Mouse (Mus musculus): Measurements from ENCODE around the gene Nkx2-3. TPM values are rescaled to one million over a fixed set of nuclear protein-coding genes. Genes with fewer than 3 reads are reported as not detected.

Nkx2-3 gene
- polyA plus RNA-seq, 1 experiment from 2014 or later, result not detected

DNA sequence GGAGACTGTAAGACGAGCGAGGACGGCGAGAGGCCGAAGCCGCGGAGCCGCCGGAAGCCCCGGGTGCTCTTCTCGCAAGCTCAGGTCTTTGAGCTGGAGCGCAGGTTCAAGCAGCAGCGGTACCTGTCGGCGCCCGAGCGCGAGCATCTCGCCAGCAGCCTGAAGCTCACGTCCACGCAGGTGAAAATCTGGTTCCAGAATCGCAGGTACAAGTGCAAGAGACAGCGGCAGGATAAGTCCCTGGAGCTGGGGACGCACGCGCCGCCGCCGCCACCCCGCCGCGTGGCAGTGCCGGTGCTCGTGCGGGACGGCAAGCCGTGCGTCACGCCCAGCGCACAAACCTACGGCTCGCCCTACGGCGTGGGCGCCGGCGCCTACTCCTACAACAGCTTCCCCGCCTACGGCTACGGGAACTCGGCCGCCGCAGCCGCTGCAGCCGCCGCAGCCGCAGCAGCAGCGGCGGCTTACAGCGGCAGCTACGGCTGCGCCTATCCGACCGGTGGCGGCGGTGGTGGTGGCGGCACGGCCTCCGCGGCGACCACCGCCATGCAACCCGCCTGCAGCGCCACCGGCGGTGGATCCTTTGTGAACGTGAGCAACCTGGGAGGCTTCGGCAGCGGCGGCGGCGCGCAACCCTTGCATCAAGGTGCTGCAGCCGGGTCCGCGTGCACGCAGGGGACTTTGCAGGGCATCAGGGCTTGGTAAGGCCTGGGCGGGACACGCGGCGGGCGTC, 2.4 kb downstream of the Nkx2-3 start:
- H3K4me1 ChIP-seq (replicated peaks), result peaks cover 42% of the 10 kb centered on the region
- no peak overlapping the region for H3K9ac ChIP-seq
- ATAC-seq (ENCODE audit: insufficient number of reproducible peaks, low FRiP score), result no peak
- no peaks in the 10 kb centered on the region for H3K36me3 ChIP-seq
- under 1% methylated on average over 92 of the region's 92 CpGs for WGBS
- H3K9me3 ChIP-seq (replicated peaks), result no peaks in the 10 kb centered on the region
- peak overlapping the region; percentile 45 for H3K4me3 ChIP-seq
- H3K4me2 ChIP-seq, result peak overlapping the region; percentile 71
- no peak overlapping the region for H3K27ac ChIP-seq (ENCODE audit: poor library complexity, severe bottlenecking)
- peaks cover 98% of the 10 kb centered on the region for H3K27me3 ChIP-seq (replicated peaks)

DNA sequence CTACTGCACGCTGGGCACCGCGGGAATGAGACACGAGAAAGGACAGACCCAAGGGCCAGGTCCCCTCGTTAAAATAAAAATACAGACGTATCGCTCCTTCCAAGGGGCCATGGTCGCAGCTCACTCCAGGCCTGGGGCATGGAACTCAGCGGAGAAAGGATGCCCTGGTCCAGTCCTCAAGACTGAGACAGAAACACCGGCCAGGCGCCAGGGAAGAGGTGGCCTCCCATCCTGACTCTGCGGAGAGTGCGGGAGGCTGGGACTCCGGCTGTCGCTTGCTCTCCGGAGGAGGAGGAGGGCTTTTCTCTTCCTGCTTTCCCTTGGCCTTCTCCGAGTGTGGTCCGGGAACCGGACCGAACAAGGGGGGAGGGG, 2.9 kb downstream of the Nkx2-3 start:
- Histone ChIP-seq H3K27ac (ENCODE audit: poor library complexity, severe bottlenecking) (no peak overlapping the region), H3K36me3 (no peaks in the 10 kb centered on the region), H3K4me1 (replicated peaks) (peaks cover 42% of the 10 kb centered on the region), H3K9me3 (replicated peaks) (no peaks in the 10 kb centered on the region), H3K27me3 (replicated peaks) (peaks cover 98% of the 10 kb centered on the region), H3K9ac (no peak overlapping the region), H3K4me2 (peak overlapping the region; percentile 71), H3K4me3 (peak overlapping the region; percentile 45)
- WGBS, result under 1% methylated on average over 20 of the region's 20 CpGs
- no peak for ATAC-seq (ENCODE audit: insufficient number of reproducible peaks, low FRiP score)

DNA sequence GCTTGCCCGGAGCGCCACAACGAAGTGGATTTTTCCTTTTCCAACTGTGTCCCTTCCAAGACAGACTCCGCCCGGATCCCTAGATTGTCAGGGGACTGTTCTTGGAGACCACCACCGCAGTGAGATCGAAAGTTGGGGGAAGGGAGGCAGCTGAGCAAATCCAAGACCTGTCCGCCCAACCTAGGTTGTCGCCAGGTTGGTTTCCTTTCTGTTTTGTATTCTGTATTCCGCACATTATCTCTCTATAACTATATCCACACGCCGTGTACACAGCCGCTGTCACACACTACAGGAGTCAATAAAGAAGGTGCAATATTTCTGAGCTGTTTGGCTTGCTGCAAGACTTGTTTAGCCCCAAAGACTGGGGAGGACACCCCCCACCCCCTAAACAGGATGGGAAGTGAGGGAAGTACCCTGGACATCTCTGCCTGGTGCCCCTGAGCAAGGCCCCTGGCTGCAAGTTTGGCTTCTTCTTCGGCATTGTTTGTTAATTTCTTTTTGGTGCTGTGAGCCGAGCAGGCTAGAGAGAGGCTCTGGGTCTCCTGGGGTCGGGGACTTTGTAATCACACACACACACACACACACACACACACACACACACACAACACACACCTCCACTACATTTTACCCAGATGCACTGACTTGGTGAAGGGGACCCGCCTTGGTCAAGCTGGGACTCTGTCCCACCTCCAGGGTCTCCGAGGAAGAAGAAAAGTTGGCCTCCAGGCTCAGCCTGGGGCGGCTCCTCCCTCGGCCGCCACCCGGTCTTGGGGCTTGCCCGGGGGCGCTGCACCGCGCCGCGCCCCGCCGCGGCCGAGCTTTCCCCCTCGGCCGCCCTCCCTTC, 3.7 kb downstream of the Nkx2-3 start:
- H3K9ac ChIP-seq, result peak overlapping the region; percentile 4; the same call in 1 of the 2 replicates
- H3K4me1 ChIP-seq (replicated peaks), result peaks cover 35% of the 10 kb centered on the region
- H3K9me3 ChIP-seq (replicated peaks), result no peaks in the 10 kb centered on the region
- H3K36me3 ChIP-seq, result no peaks in the 10 kb centered on the region
- H3K4me3 ChIP-seq, result peak overlapping the region; percentile 41
- 2% methylated on average over 22 of the region's 34 CpGs for WGBS
- H3K4me2 ChIP-seq, result peak overlapping the region; percentile 71
- no peak for ATAC-seq (ENCODE audit: insufficient number of reproducible peaks, low FRiP score)
- no peak overlapping the region for H3K27ac ChIP-seq (ENCODE audit: poor library complexity, severe bottlenecking)
- peaks cover 97% of the 10 kb centered on the region for H3K27me3 ChIP-seq (replicated peaks)

DNA sequence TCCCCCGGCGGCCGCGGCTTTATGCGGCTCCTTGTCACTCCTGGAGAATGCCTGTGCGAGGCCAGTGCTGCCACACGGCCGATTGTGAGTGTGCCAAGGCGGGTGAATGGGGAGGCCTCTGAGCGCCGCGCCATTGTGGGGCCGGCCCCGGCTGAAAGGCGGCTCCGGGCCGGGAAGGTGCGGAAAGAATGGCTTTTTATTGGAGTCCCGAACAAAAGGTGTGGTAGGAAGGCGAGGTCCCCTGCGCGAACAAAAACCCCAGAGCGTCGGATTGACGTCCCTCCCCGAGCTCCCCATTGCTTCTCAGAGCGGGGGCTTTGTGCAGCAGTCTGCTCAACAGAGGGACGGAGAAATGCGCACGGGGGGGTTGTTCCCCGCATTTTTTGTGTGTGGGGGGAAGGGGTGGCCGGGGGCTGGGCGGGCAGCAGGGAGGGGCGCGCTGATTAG, 4.3 kb downstream of the Nkx2-3 start:
- peak overlapping the region; percentile 71 for H3K4me2 ChIP-seq
- H3K4me3 ChIP-seq, result peak overlapping the region; percentile 41
- H3K9me3 ChIP-seq (replicated peaks), result no peaks in the 10 kb centered on the region
- peak overlapping the region; percentile 4; the same call in 1 of the 2 replicates for H3K9ac ChIP-seq
- WGBS, result under 1% methylated on average over 31 of the region's 35 CpGs
- no peak overlapping the region for H3K27ac ChIP-seq (ENCODE audit: poor library complexity, severe bottlenecking)
- H3K4me1 ChIP-seq (replicated peaks), result peaks cover 35% of the 10 kb centered on the region
- peaks cover 96% of the 10 kb centered on the region for H3K27me3 ChIP-seq (replicated peaks)
- H3K36me3 ChIP-seq, result no peaks in the 10 kb centered on the region
- ATAC-seq (ENCODE audit: insufficient number of reproducible peaks, low FRiP score), result 0 out of 2 replicates have a peak, but pooled peaks have one; percentile 37

DNA sequence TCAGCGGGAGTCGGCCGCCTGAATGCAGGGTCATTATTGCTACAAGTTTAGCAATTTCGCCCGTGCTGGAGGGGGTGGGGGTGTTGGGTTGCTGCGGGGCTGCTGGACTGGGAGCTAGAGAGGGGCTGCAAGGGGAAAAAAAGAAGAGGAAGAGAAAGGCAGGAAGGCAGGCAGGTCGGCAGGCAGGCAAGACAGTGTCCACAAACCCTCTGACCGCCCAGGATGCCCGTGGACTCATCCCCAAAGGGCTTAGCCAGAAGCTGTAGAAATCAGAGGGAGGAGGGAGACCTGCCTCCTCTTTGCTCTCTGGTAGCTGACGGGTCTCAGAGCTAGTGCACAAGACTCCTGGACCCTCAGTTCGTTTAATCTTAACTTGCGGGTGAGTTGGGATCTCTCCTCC, 4.8 kb downstream of the Nkx2-3 start:
- ATAC-seq (ENCODE audit: insufficient number of reproducible peaks, low FRiP score), result no peak
- Histone ChIP-seq H3K4me1 (replicated peaks) (peaks cover 35% of the 10 kb centered on the region), H3K36me3 (no peaks in the 10 kb centered on the region), H3K4me3 (peak overlapping the region; percentile 41), H3K27ac (ENCODE audit: poor library complexity, severe bottlenecking) (no peak overlapping the region), H3K27me3 (replicated peaks) (peaks cover 96% of the 10 kb centered on the region), H3K9ac (no peak overlapping the region), H3K4me2 (peak overlapping the region; percentile 71), H3K9me3 (replicated peaks) (no peaks in the 10 kb centered on the region)
- WGBS, result 0% methylated on average over 12 of the region's 12 CpGs

DNA sequence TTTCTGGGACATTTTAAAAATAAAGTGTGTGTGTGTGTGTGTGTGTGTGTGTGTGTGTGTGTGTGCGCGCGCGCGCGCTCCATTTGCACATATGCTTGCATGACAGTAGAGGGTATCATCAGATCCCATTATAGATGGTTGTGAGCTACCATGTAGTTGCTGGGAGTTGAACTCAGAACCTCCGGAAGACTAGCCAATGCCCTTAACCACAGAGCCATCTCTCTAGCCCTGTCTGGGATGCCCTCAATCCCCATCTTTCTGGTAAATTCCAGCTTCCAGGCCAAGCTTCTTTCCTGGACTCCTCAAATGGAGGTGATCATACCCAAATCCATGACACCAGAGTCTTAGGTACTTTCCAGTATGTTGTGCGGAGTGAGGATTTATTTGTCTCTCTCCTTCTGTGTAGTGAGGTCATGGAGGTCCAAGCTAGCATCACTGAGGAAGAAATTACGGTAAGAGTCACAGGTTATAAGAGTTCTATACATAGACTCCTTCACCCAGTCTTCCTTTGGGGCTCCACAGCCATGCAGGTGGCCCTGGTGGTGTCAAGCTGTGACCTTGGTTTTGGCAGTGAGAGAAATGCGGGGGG, 5.7 kb downstream of the Nkx2-3 start:
- no peak overlapping the region for H3K4me2 ChIP-seq
- WGBS, result 37% methylated on average over 10 of the region's 10 CpGs
- H3K4me3 ChIP-seq, result no peak overlapping the region
- H3K4me1 ChIP-seq (replicated peaks), result peaks cover 26% of the 10 kb centered on the region
- H3K36me3 ChIP-seq, result no peaks in the 10 kb centered on the region
- H3K9me3 ChIP-seq (replicated peaks), result no peaks in the 10 kb centered on the region
- ATAC-seq (ENCODE audit: insufficient number of reproducible peaks, low FRiP score), result no peak
- no peak overlapping the region for H3K9ac ChIP-seq
- H3K27ac ChIP-seq (ENCODE audit: poor library complexity, severe bottlenecking), result no peak overlapping the region
- peaks cover 96% of the 10 kb centered on the region for H3K27me3 ChIP-seq (replicated peaks)

DNA sequence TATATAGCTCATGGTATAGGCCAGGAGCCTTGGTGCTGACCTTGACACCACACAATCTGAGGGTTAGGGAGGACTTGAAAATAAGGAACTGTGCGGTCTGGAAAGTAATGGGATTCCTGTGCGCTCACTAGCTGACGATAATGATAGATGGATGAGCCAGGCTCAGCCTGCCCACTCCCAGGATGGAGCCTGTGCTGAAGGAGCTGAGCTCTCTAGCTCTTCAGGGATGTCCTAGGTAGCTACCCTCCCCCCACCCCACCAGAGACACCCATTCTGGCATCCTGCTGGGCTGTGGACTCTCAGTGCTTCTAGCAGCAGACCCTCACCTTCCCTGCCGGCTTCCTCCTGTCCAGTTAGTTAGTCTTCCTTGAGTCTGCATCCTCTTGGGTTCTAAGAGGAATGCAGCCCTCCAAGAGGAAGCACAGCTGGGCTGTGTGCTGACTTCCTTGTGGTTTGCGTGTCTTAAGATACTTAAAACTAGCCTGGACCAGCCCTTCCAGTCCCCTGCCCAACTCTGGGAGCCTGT, 6.4 kb downstream of the Nkx2-3 start:
- peaks cover 26% of the 10 kb centered on the region for H3K4me1 ChIP-seq (replicated peaks)
- 2% methylated on average over 5 of the region's 5 CpGs for WGBS
- ATAC-seq (ENCODE audit: insufficient number of reproducible peaks, low FRiP score), result no peak
- no peak overlapping the region for H3K4me2 ChIP-seq
- no peak overlapping the region for H3K27ac ChIP-seq (ENCODE audit: poor library complexity, severe bottlenecking)
- H3K9ac ChIP-seq, result no peak overlapping the region
- peaks cover 96% of the 10 kb centered on the region for H3K27me3 ChIP-seq (replicated peaks)
- H3K9me3 ChIP-seq (replicated peaks), result no peaks in the 10 kb centered on the region
- no peaks in the 10 kb centered on the region for H3K36me3 ChIP-seq
- no peak overlapping the region for H3K4me3 ChIP-seq

DNA sequence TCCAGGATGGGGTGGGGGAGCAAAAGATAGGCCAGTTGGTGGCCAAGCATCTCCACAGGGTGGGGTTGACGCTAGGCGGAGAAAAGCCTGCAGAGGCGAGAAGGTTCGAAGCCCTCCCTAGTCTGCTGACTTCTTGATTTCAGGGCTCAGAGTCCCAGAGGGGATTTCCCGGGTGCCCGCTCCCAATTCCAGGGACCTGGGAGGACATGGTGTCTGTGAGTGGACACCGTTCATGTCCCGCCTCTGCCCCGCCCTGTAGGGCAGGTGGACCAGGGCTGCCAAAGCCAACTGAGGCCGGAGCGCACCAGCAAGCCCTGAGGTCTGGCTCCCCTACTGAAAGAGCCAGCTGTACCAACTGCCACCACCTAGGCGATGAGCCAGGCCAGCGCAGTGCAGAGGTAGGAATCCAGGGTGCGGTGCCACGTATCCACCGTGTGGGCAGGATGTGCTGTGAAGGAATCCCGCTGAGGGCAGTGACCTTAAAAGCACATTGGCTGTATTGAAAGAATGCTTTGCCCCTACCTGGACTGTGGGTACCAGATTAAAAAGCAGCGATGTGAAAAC, 7.9 kb downstream of the Nkx2-3 start:
- no peaks in the 10 kb centered on the region for H3K9me3 ChIP-seq (replicated peaks)
- no peak overlapping the region for H3K4me2 ChIP-seq
- H3K9ac ChIP-seq, result no peak overlapping the region
- H3K4me3 ChIP-seq, result no peak overlapping the region
- no peaks in the 10 kb centered on the region for H3K36me3 ChIP-seq
- peaks cover 17% of the 10 kb centered on the region for H3K4me1 ChIP-seq (replicated peaks)
- H3K27ac ChIP-seq (ENCODE audit: poor library complexity, severe bottlenecking), result no peak overlapping the region
- peaks cover 96% of the 10 kb centered on the region for H3K27me3 ChIP-seq (replicated peaks)
- no peak for ATAC-seq (ENCODE audit: insufficient number of reproducible peaks, low FRiP score)
- 5% methylated on average over 18 of the region's 18 CpGs for WGBS

DNA sequence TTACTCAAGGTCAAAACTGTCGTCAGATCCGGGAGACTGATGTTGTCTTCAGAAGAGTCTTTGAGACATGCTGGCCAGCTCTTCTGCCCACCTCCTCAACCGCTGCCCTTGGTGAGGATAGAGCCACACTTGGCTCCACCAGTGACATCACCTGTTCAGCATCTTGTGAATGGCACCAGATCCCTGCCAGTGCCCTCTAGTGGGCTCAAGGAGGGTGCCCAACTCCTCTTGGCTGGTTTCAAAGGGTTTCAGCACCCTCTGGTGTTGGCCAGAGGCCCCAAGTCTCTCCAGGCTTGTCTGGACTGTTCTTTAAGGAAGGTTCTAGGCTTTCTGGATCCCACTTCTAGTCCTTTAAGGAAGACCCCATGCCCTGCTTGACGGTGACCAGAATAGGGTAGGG, 11.8 kb downstream of the Nkx2-3 start:
- H3K9ac ChIP-seq, result no peak overlapping the region
- WGBS, result 42% methylated on average over 4 of the region's 4 CpGs
- H3K4me1 ChIP-seq (replicated peaks), result no peaks in the 10 kb centered on the region
- H3K9me3 ChIP-seq (replicated peaks), result no peaks in the 10 kb centered on the region
- no peak overlapping the region for H3K27ac ChIP-seq (ENCODE audit: poor library complexity, severe bottlenecking)
- no peak for ATAC-seq (ENCODE audit: insufficient number of reproducible peaks, low FRiP score)
- no peaks in the 10 kb centered on the region for H3K36me3 ChIP-seq
- no peak overlapping the region for H3K4me2 ChIP-seq
- H3K4me3 ChIP-seq, result no peak overlapping the region
- peaks cover 90% of the 10 kb centered on the region for H3K27me3 ChIP-seq (replicated peaks)

DNA sequence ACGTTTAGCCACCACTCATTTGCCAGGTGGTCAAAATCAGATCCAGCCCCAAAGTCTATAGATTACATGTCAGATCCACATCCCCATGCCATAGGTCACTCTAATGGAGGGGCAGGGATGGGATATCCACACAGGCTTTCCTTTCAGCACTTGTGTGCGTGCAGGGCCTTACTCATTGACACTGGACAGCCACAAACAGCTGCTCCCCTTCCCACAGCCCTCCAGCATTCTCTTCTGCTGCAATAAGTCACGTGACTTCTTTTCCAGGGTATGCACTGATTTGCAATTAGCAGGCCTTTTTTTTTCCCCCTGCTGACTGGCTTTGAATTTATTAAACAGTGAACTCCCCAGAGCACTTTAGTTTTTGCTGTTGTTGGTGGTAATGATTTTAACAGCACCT, 14.0 kb downstream of the Nkx2-3 start:
- Histone ChIP-seq H3K36me3 (no peaks in the 10 kb centered on the region), H3K9me3 (replicated peaks) (no peaks in the 10 kb centered on the region), H3K4me1 (replicated peaks) (no peaks in the 10 kb centered on the region), H3K9ac (no peak overlapping the region), H3K27me3 (replicated peaks) (peaks cover 80% of the 10 kb centered on the region), H3K27ac (ENCODE audit: poor library complexity, severe bottlenecking) (no peak overlapping the region), H3K4me3 (no peak overlapping the region), H3K4me2 (no peak overlapping the region)
- ATAC-seq (ENCODE audit: insufficient number of reproducible peaks, low FRiP score), result no peak
- 44% methylated on average over 3 of the region's 3 CpGs for WGBS

DNA sequence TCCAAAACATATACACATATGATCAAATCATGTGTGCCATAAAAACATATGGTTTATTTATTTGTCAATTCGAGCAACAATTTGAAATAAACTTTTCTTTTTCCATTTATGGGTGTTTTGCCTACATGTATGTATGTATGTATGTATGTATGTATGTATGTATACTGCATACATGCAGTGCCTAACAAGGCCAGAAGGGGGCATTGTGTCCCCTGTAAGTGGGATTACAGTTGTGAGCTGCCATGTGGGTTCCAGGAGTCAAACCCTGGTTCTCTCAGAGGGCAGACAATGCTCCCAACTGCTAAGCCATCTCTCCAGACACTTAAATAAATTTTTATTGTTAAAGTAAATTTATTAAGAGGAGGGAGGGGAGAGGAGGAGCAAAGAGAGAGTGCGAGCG, 15.2 kb downstream of the Nkx2-3 start:
- H3K36me3 ChIP-seq, result no peaks in the 10 kb centered on the region
- no peak for ATAC-seq (ENCODE audit: insufficient number of reproducible peaks, low FRiP score)
- no peak overlapping the region for H3K9ac ChIP-seq
- 90% methylated on average over 3 of the region's 3 CpGs for WGBS
- peaks cover 68% of the 10 kb centered on the region for H3K27me3 ChIP-seq (replicated peaks)
- no peak overlapping the region for H3K4me2 ChIP-seq
- no peaks in the 10 kb centered on the region for H3K9me3 ChIP-seq (replicated peaks)
- H3K27ac ChIP-seq (ENCODE audit: poor library complexity, severe bottlenecking), result no peak overlapping the region
- H3K4me3 ChIP-seq, result no peak overlapping the region
- no peaks in the 10 kb centered on the region for H3K4me1 ChIP-seq (replicated peaks)

Data from heart, embryonic 12.5 days (tissue).